Mouse (Mus musculus): ENCODE measurements around the gene Lmntd1.
A peak's percentile ranks its signal among the peaks of the same experiment; 100 is the strongest.

The Lmntd1 gene

DNA sequence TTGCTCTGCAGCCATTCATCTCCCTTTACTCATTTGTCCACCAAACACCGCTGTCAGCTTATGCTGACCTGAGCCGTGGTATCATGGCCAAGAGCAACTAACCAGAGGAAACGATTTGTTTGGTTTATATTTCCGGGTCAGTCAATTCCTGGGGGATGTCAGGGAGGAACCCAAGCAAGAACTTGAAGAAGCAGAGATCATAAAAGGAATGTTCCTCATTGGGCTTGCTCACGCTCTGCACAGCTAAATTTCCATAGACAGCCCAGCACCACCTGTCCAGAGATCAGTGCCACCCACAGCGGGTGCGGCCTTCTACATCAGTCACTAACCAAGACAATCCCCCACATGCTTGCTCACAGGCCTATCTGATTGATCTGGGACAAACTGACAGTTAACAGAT, at the start of gene Lmntd1:
Gene Lmntd1, minus strand, starts transcription at position 101 of the 400 bp plus-strand sequence.
- no peak for DNase-seq (ENCODE audit: inconsistent age in 2 of 2, low spot score in 1 of 2)

DNA sequence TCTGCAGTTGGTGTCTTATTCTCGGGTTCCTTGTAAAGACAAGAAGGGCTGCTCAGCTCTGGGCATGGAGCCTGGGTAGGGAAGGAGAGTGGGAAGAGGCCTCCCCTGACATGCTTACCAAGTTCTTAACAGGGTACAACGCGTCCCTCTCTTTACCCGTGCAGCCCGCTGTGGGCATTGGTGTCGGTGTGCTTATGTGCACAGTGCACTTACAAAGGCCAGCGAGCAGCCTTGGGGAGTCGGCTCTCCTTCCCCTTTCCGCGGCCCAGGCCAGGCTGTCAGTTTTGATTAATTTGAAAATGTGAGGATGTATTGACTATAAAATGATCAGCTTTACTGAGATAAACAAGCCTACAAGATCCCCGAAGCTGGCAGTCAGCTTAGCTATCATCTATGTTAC, 46.8 kb upstream of the Lmntd1 start:
- peak; percentile 48 to 61 for DNase-seq (ENCODE audit: inconsistent age in 2 of 2, low spot score in 1 of 2)

GRCm38 (mm10) chr6:145659116-145659515, 45.0 kb upstream of the Lmntd1 start:
- DNase-seq (ENCODE audit: inconsistent age in 2 of 2, low spot score in 1 of 2), result no peak

DNA sequence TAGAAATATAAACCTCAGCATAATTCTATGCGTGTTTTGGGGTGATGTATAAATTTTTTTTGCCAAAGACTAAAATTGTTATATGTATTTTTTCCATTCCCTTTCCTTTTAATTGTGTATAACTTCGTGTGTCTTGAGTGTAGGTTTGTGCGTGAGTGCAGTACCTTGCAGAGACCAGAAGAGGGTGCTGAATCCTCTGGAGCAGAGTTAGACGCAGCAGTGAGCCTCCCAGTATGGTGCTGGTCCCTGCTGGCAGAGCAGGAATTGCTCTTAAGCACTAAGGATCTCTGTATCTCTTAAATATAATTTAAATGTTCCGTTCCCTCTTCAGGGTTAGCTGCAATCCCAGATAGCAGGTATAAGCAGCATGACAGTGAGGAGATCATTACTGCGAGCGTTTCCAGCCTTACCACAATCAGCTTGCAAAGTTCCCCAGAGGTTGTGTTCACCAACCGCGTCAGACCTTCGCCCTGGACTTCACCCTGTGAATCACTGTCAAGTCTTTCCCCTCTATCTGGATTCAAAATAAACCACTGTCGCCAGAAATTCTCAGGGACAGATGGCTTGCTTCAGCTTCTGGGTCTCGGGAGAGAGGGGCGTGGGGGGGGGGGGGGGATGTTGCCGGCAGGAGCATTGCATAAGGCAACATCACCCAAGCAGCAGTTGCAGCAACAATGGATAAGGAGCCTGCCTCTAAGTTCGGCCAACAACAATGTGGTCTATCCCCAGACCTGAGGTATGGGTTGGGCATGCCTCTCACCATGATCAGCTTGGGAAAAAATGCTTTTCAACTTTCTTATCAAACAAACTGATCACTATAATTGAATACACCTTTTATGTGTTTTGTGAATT, 42.8 kb upstream of the Lmntd1 start:
- DNase-seq (ENCODE audit: inconsistent age in 2 of 2, low spot score in 1 of 2), result no peak

DNA sequence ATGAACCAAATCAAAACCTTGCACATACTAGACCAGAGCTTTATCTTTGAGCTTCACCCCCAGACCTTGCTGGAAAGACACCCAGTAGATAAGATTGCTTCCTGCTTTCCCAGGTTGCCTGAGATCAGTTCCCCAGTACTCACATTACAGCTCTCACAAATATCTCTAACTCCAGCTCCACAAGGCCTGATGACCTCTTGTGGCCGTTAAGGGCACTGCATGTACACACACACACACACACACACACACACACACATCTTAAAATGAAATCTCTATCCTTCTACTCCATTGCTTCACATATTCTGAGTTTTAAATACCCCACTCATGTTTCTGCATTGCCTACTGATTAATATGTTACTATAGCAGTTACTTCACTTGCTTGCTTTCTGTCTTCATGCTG, 41.6 kb upstream of the Lmntd1 start:
- no peak for DNase-seq (ENCODE audit: inconsistent age in 2 of 2, low spot score in 1 of 2)

DNA sequence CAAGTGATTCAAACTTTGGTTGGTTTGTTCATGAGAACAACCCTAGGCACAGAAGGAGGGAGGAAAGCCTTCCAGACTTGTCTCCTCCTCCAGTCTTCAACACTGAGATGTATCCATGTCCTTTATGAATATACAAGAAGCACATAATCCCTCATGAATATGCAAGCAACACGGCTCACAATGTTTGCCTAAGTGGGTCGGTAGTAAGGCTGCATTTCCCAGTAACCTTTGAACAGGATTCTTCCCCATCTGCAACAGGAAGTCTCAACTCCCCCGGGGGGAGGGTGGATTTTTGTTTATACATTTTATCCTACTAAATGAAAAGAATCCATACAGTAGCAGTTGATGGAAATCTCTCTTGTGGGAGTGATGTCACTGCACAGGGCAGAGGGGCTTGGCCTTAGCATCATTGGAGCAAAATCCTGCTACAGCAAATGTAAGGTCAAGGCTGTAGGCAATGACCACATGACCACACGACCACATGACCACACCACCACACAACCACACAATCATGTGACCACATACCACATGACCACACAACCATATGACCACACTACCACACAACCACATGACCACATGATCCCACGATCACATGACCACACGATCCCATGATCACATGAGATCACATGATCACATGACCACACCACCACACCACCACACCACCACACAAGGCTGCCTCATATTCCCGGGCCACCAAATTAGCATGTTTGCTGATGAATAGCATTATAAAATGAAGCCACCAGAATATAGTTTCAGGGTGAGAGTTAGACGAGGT, 40.1 kb upstream of the Lmntd1 start:
- DNase-seq (ENCODE audit: inconsistent age in 2 of 2, low spot score in 1 of 2), result no peak

DNA sequence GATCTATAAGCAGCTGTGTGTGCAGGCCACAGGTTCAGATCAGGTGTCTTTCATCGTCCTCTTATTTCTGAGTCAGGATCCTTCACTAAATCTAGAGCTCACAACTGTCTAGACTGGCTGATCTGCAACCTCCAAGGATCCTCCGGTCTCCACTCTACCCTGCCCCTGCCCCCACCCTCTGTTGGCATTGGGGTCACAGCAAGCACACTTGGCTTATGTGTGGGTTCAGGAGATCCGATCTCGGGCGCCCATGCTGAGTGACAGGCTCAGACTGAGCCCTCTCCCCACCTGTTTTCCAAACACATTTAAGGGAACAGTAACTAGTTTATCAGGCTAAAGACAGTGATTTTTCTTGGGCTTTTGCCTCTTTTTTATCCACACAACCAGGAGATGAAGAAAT, 39.5 kb upstream of the Lmntd1 start:
- DNase-seq (ENCODE audit: inconsistent age in 2 of 2, low spot score in 1 of 2), result no peak

DNA sequence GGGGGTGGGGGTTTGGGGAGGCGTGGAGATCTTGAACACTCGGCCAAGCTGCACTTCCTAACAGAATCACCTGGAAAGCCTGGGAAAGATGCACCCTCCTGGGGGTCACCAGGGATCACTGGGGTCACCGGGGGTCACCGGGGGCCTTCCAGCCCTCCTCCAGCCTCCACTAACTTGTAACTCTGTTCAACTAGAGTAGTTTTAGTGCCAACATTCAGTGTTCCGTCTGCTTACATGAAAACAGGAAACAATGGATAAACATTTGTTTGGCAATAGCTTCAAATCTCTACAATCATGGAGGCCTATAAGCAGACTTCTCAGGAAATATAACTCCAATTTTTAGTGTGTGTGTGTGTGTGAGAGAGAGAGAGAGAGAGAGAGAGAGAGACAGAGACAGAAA, 38.9 kb upstream of the Lmntd1 start:
- DNase-seq (ENCODE audit: inconsistent age in 2 of 2, low spot score in 1 of 2), result no peak

DNA sequence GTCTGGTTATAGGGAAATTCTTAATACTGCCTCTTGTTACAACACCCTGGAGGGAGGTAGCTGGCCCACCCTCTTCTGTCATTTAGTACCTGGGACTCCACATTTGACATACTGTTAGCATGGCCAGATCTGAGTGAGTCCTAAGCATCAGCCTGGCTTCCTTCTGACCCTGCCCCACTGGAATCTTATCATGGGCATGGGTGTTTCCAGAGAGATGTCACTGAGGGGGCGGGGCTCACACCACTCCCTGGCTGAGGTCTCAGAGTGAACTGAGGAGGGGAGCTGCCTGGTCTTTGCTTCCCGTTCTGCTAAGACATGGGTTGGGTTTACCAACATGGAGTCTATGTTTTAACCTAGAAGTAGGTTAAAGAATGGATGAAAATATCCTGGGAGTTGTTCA, 37.9 kb upstream of the Lmntd1 start:
- no peak for DNase-seq (ENCODE audit: inconsistent age in 2 of 2, low spot score in 1 of 2)

GRCm38 (mm10) chr6:145640971-145641506, 26.9 kb upstream of the Lmntd1 start:
- peak in 1 of 2 experiments; percentile 47 for DNase-seq (ENCODE audit: inconsistent age in 2 of 2, low spot score in 1 of 2)

- peak; percentile 76 to 91 for DNase-seq (ENCODE audit: inconsistent age in 2 of 2, low spot score in 1 of 2)
Measured at GRCm38 (mm10) chr6:145638248-145638647, 24.1 kb upstream of the Lmntd1 start.

DNA sequence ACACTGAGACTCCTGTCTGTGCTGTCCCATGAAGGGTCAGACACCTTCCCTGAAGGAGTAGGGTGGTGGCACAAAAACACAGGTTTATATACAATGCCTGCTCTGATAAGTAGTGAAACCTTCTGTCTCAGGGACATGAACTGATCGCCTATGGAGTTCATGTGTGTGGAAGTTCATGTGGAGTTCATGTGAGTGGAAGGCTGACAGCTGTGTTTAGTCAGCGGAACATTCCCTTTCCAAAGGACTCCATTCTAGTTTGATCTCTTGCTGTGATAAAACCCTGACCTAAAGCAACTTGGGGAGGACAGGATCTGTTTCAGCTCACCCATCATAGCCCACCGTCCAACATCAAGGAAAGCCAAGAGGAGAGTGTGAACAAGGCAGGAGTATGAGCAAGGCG, 22.6 kb upstream of the Lmntd1 start:
- DNase-seq (ENCODE audit: inconsistent age in 2 of 2, low spot score in 1 of 2), result no peak

GRCm38 (mm10) chr6:145634454-145634853, 20.3 kb upstream of the Lmntd1 start:
- no peak for DNase-seq (ENCODE audit: inconsistent age in 2 of 2, low spot score in 1 of 2)

DNA sequence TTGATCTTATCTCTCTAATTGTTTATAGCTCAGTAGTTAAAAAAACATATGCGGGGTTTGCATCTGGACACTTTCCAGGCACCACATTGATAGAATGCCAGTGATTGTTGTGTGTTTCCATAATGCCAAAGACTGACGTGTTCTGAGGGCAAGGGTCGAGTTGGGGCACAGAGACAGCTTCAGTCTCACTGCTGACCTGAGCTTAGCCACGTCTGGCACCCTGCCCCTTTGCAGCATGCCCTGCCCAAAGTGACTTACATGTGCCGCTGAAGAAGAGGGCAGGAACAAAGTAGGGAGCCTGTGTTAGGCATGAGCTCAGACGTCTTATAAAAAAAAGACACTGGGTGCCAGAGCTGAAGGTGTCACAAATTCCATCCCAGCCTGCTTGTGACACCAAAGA, 16.1 kb upstream of the Lmntd1 start:
- DNase-seq (ENCODE audit: inconsistent age in 2 of 2, low spot score in 1 of 2), result peak in 1 of 2 experiments; percentile 5

DNA sequence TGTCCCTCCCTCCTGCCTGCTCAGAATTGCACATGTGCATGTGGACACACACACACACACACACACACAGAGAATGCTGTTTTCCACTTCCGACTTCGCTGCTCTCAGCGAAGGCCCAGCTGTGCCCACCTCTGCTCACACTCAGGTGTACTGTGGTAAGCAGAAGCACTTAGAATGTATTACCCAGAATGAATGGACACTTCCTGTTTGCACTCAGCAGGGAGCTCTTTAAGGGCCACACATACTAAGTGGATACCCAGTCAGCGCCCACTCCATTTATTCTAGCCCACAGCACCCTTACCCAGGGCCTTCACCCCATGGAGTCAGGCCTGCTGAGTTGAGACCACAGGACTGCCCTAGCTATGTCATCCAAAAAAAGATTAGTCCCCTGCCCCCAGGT, 9.0 kb upstream of the Lmntd1 start:
- no peak for DNase-seq (ENCODE audit: inconsistent age in 2 of 2, low spot score in 1 of 2)

DNA sequence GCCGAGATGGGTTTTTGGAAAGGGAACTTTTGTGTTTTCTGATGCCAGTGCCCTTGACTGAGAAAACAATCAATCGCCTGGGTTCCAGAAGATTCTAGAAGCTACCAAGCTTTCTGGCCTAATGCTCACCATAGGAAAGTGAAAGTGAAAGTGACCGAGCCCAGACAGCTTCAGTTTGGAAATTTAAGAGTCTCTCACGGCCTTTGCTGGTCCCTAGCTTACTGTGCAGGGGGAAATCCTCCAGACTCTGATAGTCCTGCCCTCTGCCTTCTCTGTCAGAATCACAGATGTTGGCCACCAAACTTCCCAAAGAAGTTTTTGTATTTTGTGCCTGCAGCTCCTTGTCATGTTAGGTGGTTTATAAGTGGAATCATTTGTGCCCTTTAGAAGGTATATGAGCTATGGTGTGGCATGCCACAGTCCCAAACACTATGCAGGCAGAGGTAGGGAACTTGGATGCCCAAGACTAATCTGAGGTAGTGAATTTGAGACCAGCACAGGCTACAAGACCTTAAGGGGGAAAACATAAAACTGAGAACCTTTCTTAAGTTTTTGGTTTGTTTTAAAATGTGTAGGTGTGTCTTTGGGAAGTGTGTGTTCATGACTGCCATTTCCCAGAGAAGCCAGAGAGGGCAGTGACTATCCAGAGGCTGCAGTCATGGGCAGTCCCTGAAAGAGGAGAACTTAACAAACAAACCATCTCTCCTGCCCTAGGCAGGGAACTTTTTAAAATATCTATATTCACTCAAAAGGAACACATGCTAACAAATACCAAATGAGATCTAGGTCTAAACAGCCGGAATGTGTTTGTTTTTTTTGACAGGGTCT, 2.5 kb upstream of the Lmntd1 start:
- peak in 1 of 2 experiments; percentile 60 for DNase-seq (ENCODE audit: inconsistent age in 2 of 2, low spot score in 1 of 2)

- DNase-seq (ENCODE audit: inconsistent age in 2 of 2, low spot score in 1 of 2), result no peak
Measured at GRCm38 (mm10) chr6:145615666-145616210, 1.6 kb upstream of the Lmntd1 start, which contains the start of gene Tuba3b. Tuba3b (plus strand) TSS chr6:145615757.

DNA sequence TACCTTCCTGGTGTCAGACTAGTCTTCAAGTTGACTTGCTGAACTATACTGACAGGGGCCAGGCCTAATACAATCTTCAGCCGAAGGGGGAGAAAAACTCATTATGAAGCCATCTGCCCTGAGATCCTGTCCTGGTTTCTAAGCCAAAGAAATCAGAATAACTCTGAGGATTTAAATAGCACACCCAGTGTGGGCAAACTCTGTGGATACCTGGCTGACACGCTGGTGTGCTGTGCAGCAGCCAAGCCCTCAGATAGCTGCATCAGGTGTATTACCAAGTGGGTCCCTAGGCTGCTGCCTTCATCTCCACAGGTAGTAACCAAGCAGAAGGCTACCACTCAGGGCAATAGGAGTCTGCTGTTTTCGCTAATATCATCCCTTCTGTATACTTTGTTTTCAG, 1.5 kb downstream of the Lmntd1 start:
- no peak for DNase-seq (ENCODE audit: inconsistent age in 2 of 2, low spot score in 1 of 2)

- DNase-seq (ENCODE audit: inconsistent age in 2 of 2, low spot score in 1 of 2), result no peak
Measured at GRCm38 (mm10) chr6:145610901-145611300, 3.2 kb downstream of the Lmntd1 start.

DNA sequence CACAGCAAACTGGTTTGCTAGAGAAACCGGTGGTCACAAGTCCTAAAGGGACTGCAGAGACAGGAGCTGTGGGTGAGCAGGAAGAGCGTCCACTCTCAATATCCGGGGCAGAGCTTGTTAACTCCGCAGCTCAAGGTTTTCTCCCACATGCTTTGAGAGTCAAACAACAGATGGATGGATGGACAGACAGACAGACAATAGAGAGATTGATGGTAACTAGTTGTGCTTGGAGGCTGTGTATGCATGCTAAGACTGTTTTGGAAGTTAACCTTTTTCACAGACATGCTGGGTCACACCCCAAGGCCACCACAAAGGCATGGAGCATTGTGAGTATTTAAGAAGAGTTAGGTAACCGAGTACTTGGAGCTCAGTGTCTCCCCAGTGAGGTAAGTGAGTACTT, 5.4 kb downstream of the Lmntd1 start:
- DNase-seq (ENCODE audit: inconsistent age in 2 of 2, low spot score in 1 of 2), result peak in 1 of 2 experiments; percentile 53

DNA sequence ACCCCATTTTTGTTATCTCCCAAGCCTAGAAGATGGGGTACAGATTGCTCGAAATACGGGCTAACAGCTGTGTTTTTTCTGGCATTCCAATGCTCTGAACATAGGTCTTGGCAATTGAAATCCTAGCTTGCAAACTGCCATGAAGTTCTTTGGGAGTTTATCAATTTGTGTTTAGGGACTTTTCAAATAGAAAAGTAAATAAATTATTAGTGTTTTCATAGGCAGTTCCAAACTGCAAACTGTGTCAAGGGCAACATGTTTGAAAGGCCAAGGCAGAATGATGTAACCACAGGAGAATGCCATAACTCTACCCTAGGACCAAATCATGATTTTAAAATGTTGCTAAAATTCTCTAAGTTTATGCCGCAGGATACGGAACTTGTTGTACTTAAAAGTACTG, 6.4 kb downstream of the Lmntd1 start:
- DNase-seq (ENCODE audit: inconsistent age in 2 of 2, low spot score in 1 of 2), result peak; percentile 33 to 86

Data from adrenal gland, adult (tissue).